Mouse (Mus musculus) lung, adult 2 months (tissue): ENCODE data around the gene Aip.

ENCODE experiments used
- CTCF ChIP-seq: fragments of 200-500 bp; IDR thresholded peaks from 2 replicates; pipeline ENCODE4 v1.5.1; 2011; ENCODE audit warnings: mild to moderate bottlenecking, low read length, control low read depth; ENCODE audit not compliant: insufficient read depth
- POLR2A ChIP-seq: fragments of 200-500 bp; IDR thresholded peaks from 2 replicates; pipeline ENCODE4 v1.6.1; 2011; ENCODE audit warnings: low read depth, mild to moderate bottlenecking, control low read depth, low read length, borderline replicate concordance; ENCODE audit errors: extremely low read depth

- TF ChIP-seq CTCF (no peak), POLR2A (no peak)
These were observed 24.3 kb upstream of the Aip start for GRCm38 (mm10) chr19:4149764-4150461.
